Mouse (Mus musculus): Measurements from ENCODE around the gene Vmn1r117. TPM values are rescaled to one million over a fixed set of nuclear protein-coding genes. Genes with fewer than 3 reads are reported as not detected.

The Vmn1r117 gene
- polyA plus RNA-seq (2014; fragmentation: Illumina TruSeq; extraction: RNeasy Lipid Tissue Mini Kit (QIAGEN cat#74804); ENCODE audit: low read depth, low replicate concordance), result not detected

DNA sequence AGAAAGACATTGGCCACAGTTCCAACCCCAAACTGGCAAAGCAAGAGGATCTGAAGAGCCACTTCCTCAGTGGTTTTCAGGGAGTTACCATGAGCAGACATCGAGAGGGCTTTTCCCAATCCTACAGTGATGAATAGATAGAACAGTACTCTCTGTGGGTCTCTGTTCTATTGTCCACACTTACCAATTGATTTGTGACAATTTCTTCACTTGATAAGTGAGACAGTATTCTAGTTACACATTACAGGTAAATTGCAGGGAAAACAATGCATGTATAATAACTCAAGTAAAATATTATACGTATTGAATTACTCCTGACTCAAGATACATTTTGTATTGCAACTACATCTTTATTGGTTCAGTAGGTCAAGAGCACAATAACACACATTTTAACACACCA, at the start of gene Vmn1r117:
Vmn1r117 (minus strand) TSS at position 101 of the 400 bp plus-strand sequence.

DNA sequence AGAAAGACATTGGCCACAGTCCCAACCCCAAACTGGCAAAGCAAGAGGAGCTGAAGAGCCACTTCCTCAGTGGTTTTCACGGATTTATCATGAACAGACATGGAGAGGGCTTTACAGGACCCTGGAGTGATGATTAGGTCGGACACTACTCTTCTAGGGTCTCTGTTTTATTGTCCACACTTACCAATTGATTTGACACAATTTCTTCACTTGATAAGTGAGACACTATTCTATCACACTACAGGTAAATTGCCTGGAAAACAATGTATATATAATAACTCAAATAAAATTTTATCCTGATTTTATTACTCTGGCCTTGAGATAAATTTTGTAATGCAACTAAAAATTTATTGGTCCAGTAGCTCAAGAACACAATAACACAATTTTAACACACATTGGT, 28.3 kb upstream of the Vmn1r117 start, which contains the start of gene Vmn1r118:
Vmn1r118 (minus strand) TSS at position 101 of the 400 bp plus-strand sequence.

DNA sequence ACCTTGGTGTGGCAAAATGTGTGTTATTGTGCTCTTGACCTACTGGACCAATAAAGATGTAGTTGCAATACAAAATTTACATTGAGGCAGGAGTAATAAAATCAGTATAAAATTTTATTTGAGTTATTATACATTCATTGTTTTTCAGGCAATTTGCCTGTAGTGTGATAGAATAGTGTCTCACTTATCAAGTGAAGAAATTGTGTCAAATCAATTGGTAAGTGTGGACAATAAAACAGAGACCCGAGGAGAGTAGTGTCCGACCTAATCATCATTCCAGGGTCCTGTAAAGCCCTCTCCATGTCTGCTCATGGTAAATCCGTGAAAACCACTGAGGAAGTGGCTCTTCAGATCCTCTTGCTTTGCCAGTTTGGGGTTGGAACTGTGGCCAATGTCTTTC, 12.0 kb downstream of the Vmn1r117 start, which contains the start of gene Vmn1r116:
Vmn1r116 (plus strand) TSS at position 301 of the 400 bp plus-strand sequence.

DNA sequence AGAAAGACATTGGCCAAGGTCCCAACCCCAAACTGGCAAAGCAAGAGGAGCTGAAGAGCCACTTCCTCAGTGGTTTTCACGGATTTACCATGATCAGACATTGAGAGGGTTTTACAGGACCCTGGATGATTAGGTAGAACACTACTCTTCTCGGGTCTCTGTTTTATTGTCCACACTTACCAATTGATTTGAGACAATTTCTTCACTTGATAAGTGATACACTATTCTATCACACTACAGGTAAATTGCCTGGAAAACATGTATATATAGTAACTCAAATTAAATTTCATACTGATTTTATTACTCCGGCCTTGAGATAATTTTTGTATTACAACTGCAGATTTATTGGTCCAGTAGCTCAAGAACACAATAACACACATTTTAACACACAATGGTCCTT, 39.0 kb downstream of the Vmn1r117 start, which contains the start of gene Vmn1r115:
Vmn1r115 (minus strand) TSS at position 101 of the 400 bp plus-strand sequence.

Other genes with a start within 250 kb of the Vmn1r117 start
- gene Vmn1r107, start 215.2 kb downstream of the Vmn1r117 start, polyA plus RNA-seq (2014; fragmentation: Illumina TruSeq; extraction: RNeasy Lipid Tissue Mini Kit (QIAGEN cat#74804); ENCODE audit: low read depth, low replicate concordance), result not detected
- gene Vmn1r111, start 180.9 kb downstream of the Vmn1r117 start, polyA plus RNA-seq (2014; fragmentation: Illumina TruSeq; extraction: RNeasy Lipid Tissue Mini Kit (QIAGEN cat#74804); ENCODE audit: low read depth, low replicate concordance), result not detected
- gene Gm10668, start 153.5 kb downstream of the Vmn1r117 start, polyA plus RNA-seq (2014; fragmentation: Illumina TruSeq; extraction: RNeasy Lipid Tissue Mini Kit (QIAGEN cat#74804); ENCODE audit: low read depth, low replicate concordance), result not detected
- not detected for gene Vmn1r112, start 112.9 kb downstream of the Vmn1r117 start, polyA plus RNA-seq (2014; fragmentation: Illumina TruSeq; extraction: RNeasy Lipid Tissue Mini Kit (QIAGEN cat#74804); ENCODE audit: low read depth, low replicate concordance)
- not detected for gene Vmn1r113, start 96.8 kb downstream of the Vmn1r117 start, polyA plus RNA-seq (2014; fragmentation: Illumina TruSeq; extraction: RNeasy Lipid Tissue Mini Kit (QIAGEN cat#74804); ENCODE audit: low read depth, low replicate concordance)
- gene Vmn1r114, start 71.9 kb downstream of the Vmn1r117 start, polyA plus RNA-seq (2014; fragmentation: Illumina TruSeq; extraction: RNeasy Lipid Tissue Mini Kit (QIAGEN cat#74804); ENCODE audit: low read depth, low replicate concordance), result not detected
- gene Vmn1r115, start 39.1 kb downstream of the Vmn1r117 start, polyA plus RNA-seq (2014; fragmentation: Illumina TruSeq; extraction: RNeasy Lipid Tissue Mini Kit (QIAGEN cat#74804); ENCODE audit: low read depth, low replicate concordance), result not detected
- gene Vmn1r116, start 11.9 kb downstream of the Vmn1r117 start, polyA plus RNA-seq (2014; fragmentation: Illumina TruSeq; extraction: RNeasy Lipid Tissue Mini Kit (QIAGEN cat#74804); ENCODE audit: low read depth, low replicate concordance), result not detected
- gene Vmn1r118, start 28.2 kb upstream of the Vmn1r117 start, polyA plus RNA-seq (2014; fragmentation: Illumina TruSeq; extraction: RNeasy Lipid Tissue Mini Kit (QIAGEN cat#74804); ENCODE audit: low read depth, low replicate concordance), result not detected
- gene Vmn1r119, start 128.3 kb upstream of the Vmn1r117 start, polyA plus RNA-seq (2014; fragmentation: Illumina TruSeq; extraction: RNeasy Lipid Tissue Mini Kit (QIAGEN cat#74804); ENCODE audit: low read depth, low replicate concordance), result not detected
- not detected for gene Vmn1r120, start 169.7 kb upstream of the Vmn1r117 start, polyA plus RNA-seq (2014; fragmentation: Illumina TruSeq; extraction: RNeasy Lipid Tissue Mini Kit (QIAGEN cat#74804); ENCODE audit: low read depth, low replicate concordance)
- gene Vmn1r121, start 214.4 kb upstream of the Vmn1r117 start, polyA plus RNA-seq (2014; fragmentation: Illumina TruSeq; extraction: RNeasy Lipid Tissue Mini Kit (QIAGEN cat#74804); ENCODE audit: low read depth, low replicate concordance), result not detected

All from liver, adult 10 weeks (tissue).